Mouse (Mus musculus): ENCODE measurements around the gene Sav1.
A peak's percentile ranks its signal among the peaks of the same experiment; 100 is the strongest.

The Sav1 gene

GRCm38 (mm10) chr12:69986786-69987497 lies at the start of gene Sav1:
TSS of gene Sav1 (minus strand) at chr12:69987002.
- DNase-seq: peak; percentile 69

DNA sequence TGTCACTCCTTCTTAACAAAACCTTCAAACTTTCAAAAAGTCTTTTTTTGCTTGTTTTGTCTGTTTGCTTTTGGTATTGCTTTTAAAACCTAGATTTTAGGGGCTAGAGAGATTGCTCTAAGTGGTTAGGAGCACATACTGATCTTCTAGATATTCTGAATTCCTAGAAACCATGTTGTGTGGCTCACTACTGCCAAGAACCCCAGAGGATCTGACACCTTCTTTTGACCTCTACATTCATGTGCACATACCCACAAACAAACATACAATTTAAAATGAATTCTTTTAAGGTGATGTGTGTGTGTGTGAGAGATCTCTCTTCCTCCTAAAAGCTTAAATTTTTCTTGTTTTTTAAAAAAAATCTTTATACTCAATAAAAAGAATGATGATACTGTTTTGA lies 39.4 kb upstream of the Sav1 start:
- no peak for DNase-seq

DNA sequence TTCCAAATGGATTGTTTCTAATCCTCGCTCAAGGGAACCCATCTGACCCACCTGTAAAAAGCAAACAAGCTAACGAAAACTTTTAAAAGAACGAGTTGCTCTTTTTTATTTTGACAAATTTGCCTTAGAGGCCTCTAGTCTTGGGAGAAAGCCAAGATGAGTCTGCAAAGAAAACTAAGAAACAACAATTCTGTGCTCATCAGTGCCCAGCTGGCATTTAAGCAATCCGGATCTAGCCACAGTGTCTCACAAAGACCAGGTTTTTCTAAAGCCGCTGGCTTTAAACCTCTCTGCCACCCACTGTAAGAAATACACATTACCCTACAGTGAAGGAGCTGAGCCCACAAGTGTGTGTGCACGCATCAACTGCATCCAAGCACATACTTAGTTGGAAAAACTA lies 38.6 kb upstream of the Sav1 start:
- DNase-seq: no peak

- DNase-seq: no peak
These were observed 36.8 kb upstream of the Sav1 start for GRCm38 (mm10) chr12:70023580-70023979.

GRCm38 (mm10) chr12:70018153-70018552 lies 31.4 kb upstream of the Sav1 start:
- peak; percentile 53 for DNase-seq

DNA sequence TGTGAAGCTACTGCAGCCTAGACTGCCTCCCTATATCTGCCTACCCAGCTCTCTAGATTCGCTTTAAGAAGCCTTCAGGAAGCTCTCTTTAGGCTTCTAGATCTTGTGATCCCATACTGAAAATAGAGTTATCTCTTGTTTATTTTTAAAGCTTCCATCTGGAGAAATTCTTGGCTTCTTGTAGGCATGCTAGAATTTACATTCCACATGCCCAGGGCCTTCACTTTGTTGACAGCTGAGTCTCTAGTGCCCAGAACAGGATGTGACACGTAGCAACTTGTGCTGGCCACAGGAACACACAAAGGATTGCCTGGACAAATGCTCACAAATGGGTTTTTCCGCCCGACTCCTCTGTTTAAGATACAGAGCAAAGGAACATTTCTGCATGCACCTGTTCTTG lies 29.1 kb upstream of the Sav1 start:
- DNase-seq: no peak

- DNase-seq: no peak
These were observed 24.9 kb upstream of the Sav1 start for GRCm38 (mm10) chr12:70011681-70012080.

- no peak for DNase-seq
These were observed 23.6 kb upstream of the Sav1 start for GRCm38 (mm10) chr12:70010356-70010755.

GRCm38 (mm10) chr12:70005103-70005502 lies 18.3 kb upstream of the Sav1 start:
- no peak for DNase-seq

DNA sequence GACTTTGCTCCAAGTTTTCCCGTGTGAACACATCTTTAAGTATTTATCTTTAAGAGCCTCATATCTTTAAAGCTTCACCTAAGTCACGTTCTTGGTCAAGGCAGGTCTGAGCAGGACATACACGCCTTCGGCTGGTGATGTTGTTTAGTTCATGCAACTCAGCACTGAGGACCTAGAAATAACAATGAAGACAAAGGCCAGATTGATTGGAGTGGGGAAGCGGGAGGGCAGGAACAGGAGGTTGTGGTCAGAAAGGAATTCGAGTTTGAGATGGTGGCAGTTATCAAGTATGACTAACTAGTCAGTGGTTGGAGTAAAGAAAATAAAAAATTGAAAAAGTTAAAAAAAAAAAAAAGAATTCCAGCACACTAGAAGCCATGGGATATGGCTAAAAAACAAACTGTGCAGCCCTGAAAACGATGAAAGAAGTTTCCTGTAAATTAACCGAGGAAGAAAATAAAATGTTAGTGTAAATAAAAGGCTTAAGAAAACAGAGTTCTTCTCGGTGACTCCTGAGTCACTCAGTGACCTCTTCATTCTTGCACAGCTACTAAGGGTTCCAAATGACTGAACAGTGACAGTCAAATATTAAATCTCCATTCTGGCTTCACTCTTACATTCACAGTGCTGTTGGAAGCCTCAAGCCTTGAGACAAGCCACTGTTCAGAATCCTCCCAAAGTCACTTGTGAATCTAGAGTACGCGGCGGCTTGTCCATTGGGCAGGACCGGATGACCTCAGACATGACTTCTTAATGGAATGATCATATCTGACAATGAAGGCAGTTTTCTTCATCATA lies 11.6 kb upstream of the Sav1 start:
- DNase-seq: no peak

DNA sequence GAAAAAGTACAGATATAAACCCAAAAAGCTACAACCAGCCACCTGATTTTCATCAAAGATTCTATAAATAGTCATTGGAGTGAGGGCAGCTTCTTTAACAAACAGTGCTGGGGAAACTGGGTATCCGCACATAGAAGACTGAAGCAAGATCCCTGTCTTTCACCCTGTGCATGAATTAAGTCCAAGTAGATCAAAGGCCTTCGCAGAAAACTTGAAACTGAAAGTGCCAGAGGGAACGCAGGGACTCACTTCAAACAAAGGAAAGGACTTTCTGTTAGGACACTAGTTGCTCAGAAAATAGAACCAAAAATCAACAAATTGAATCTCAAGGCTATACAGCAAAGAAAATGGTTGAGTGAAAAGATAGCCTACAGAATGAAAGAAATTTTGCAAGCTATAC lies 8.6 kb upstream of the Sav1 start:
- no peak for DNase-seq

- DNase-seq: peak; percentile 47
These were observed 500 bp downstream of the Sav1 start for GRCm38 (mm10) chr12:69986241-69986762.

DNA sequence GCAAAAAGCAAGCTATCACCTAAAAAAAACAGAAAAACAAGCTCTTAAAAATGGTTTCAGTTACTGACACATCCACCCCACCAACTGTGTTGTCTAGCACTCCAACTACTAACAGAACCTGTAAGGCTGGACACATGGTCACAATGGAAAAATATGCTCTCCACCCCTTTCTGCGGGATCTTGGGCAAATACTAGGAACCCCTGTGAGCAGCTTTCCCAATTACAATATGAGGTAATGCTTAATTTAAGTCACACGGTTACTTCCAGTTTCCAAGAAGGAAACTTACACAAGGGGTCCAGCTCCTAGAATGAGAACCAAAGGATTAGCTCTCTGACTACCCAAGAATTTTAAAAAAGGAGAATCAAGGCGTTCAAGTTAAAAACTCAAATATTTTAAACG lies 1.3 kb downstream of the Sav1 start:
- no peak for DNase-seq

GRCm38 (mm10) chr12:69982874-69983273 lies 3.9 kb downstream of the Sav1 start:
- peak; percentile 59 for DNase-seq

DNA sequence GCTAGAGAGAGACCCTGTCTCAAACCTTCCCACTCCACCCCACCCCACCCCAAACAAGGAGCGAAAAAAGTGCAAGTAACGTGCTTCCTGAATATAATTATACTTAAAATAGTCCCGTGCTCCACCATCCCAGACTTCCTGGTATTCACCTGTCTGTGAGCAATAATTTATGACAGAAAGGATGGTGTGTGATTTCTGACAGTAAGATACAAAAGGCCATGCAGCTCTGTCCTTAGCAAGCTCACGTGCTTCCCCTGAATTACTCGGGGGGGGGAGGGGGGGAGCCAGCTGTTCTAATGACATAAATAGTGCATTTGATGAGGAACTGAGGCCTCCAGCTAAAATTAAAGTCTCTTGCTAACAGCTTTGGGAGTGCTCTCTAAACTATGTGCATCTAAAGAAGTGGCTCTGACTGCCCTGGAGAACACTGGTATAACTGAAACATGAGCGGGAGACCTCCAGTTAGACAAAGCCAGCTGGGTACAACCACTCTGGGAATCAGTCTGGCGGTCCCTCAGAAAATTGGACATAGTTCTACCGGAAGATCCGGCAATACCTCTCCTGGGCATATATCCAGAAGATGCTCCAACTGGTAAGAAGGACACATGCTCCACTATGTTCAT lies 9.3 kb downstream of the Sav1 start:
- no peak for DNase-seq

- no peak for DNase-seq
These were observed 10.1 kb downstream of the Sav1 start for GRCm38 (mm10) chr12:69976688-69977087.

DNA sequence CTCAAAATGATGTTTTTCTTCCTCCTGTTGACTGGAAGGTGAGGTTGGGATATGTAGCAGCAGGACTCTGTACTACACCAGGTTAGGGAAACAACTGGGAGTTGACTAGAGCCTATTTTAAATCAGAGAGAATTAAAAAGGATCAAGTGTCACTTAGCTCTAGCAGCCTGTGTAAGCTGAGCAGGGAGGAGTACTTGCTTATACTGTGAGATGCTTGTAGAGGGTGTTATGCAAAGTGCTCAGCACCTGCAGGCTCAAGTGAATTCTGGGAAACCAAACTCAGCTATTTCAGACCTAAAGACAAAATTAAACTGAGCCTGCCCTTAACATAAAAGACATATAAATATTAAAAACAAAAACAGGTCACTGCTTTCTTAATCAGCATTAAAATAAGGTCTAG lies 13.1 kb downstream of the Sav1 start:
- no peak for DNase-seq

DNA sequence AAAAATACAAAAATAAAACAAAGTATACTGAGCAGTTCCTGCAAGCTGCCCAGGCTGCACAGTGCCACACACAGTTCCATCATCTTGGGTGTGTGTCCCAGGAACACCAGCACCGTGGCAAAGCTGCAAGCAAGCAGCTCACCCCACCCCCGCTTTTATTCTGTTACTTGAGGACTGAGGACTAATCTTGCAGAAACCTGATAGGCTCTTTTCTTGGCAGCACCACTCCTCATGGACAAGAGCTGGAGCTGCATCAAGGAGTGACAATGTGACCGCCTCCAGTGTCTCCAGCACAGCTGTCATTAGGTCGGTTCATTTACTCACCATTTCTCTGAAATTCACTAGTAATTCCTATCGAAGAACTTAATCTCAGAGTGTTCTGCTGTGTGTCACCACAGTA lies 18.6 kb downstream of the Sav1 start:
- no peak for DNase-seq

DNA sequence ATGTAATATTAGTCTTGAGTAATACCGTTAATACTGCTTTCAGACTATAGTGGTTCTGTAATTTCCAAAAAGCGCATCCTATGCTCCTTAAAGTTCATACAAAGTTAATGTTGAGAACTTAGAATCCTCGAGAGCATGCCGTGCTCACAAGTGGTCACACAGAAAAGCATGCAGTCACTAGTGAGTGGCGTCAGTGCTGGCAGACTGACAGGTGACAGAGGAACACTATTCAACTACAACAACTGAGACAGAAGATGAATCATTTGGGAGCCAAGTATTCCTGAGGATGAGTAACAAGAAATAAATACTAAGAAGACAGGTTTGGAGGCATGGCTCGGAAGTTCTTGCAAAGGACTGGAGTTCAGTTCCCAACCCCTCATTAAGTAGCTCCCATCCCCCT lies 19.7 kb downstream of the Sav1 start:
- no peak for DNase-seq

GRCm38 (mm10) chr12:69966071-69966470 lies 20.7 kb downstream of the Sav1 start:
- DNase-seq: no peak

DNA sequence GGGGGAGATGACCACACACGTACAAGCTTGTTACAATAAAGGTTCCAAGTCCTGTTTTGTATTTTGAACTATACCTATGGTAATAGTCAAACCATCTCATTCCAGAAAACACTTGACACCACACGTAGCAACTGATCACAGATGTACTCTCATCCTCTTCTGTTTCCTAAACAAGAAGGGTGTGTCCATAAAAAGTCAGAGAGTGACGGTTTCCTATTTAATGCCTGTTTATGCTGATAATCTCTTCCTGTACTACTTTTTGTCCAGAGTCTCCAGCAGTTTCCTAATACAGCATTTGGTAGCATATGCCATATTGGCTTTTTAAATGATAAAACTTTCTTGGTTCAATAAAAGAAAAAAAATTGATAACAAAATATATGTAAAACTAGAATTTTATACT lies 21.2 kb downstream of the Sav1 start:
- no peak for DNase-seq

- peak; percentile 34 for DNase-seq
These were observed 23.7 kb downstream of the Sav1 start for GRCm38 (mm10) chr12:69963141-69963540.

GRCm38 (mm10) chr12:69962468-69962867 lies 24.3 kb downstream of the Sav1 start:
- peak; percentile 81 for DNase-seq

DNA sequence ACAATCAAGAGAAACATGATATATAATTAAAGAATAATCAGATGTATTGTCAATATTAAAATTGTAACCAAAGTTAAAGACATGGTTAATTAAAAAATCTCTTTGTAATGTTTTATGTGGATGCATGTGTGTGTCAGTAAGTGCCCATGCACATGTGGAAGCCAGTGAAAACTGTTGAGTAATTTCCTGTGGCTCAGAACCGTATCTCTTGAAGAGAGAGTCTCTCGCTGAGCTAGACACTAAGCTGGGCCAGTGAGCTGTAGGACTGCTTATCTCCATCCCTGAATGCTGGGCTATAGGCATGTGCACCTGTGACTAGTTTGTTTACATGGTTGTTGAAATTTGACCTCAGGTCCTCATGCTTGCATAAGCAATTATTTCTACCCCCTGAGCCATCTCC lies 29.4 kb downstream of the Sav1 start:
- DNase-seq: no peak
